Mouse (Mus musculus): Measurements from ENCODE around the gene Hs6st1.

Gene Hs6st1

GRCm38 (mm10) chr1:36064861-36065760, 3.1 kb upstream of the Hs6st1 start:
- peak; percentile 91 for DNase-seq (ENCODE audit: low spot score)

- DNase-seq (ENCODE audit: low spot score) = no peak
These were observed 2.4 kb upstream of the Hs6st1 start for GRCm38 (mm10) chr1:36065761-36066150.

GRCm38 (mm10) chr1:36066216-36066980, 1.8 kb upstream of the Hs6st1 start:
- no peak for DNase-seq (ENCODE audit: low spot score)

GRCm38 (mm10) chr1:36067201-36067600, 999 bp upstream of the Hs6st1 start:
- DNase-seq (ENCODE audit: low spot score) = no peak

GRCm38 (mm10) chr1:36067611-36068010, 589 bp upstream of the Hs6st1 start:
- no peak for DNase-seq (ENCODE audit: low spot score)

GRCm38 (mm10) chr1:36068531-36069120, 426 bp downstream of the Hs6st1 start:
- peak; percentile 54 for DNase-seq (ENCODE audit: low spot score)

- DNase-seq (ENCODE audit: low spot score) = no peak
These were observed 1.1 kb downstream of the Hs6st1 start for GRCm38 (mm10) chr1:36069291-36069771.

GRCm38 (mm10) chr1:36070190-36070589, 2.0 kb downstream of the Hs6st1 start:
- no peak for DNase-seq (ENCODE audit: low spot score)

GRCm38 (mm10) chr1:36070740-36071139, 2.5 kb downstream of the Hs6st1 start:
- no peak for DNase-seq (ENCODE audit: low spot score)

GRCm38 (mm10) chr1:36071176-36071575, 3.0 kb downstream of the Hs6st1 start:
- DNase-seq (ENCODE audit: low spot score) = no peak

GRCm38 (mm10) chr1:36071611-36072010, 3.4 kb downstream of the Hs6st1 start:
- DNase-seq (ENCODE audit: low spot score) = no peak

- no peak for DNase-seq (ENCODE audit: low spot score)
These were observed 4.7 kb downstream of the Hs6st1 start for GRCm38 (mm10) chr1:36072588-36073556.

GRCm38 (mm10) chr1:36073566-36073965, 5.4 kb downstream of the Hs6st1 start:
- no peak for DNase-seq (ENCODE audit: low spot score)

GRCm38 (mm10) chr1:36074197-36074596, 6.0 kb downstream of the Hs6st1 start:
- no peak for DNase-seq (ENCODE audit: low spot score)

GRCm38 (mm10) chr1:36074968-36075367, 6.8 kb downstream of the Hs6st1 start:
- DNase-seq (ENCODE audit: low spot score) = no peak

GRCm38 (mm10) chr1:36075652-36076051, 7.5 kb downstream of the Hs6st1 start:
- DNase-seq (ENCODE audit: low spot score) = no peak

- DNase-seq (ENCODE audit: low spot score) = no peak
These were observed 8.9 kb downstream of the Hs6st1 start for GRCm38 (mm10) chr1:36077084-36077483.

GRCm38 (mm10) chr1:36078250-36078649, 10.1 kb downstream of the Hs6st1 start:
- no peak for DNase-seq (ENCODE audit: low spot score)

GRCm38 (mm10) chr1:36079679-36080078, 11.5 kb downstream of the Hs6st1 start:
- no peak for DNase-seq (ENCODE audit: low spot score)

GRCm38 (mm10) chr1:36080974-36081373, 12.8 kb downstream of the Hs6st1 start:
- DNase-seq (ENCODE audit: low spot score) = no peak

GRCm38 (mm10) chr1:36082184-36082583, 14.0 kb downstream of the Hs6st1 start:
- DNase-seq (ENCODE audit: low spot score) = no peak
